Mouse (Mus musculus): ENCODE data around the gene Mkrn2os. TPM values are rescaled to one million over a fixed set of nuclear protein-coding genes. Genes with fewer than 3 reads are reported as not detected.
"Not testable (repeated sequence)": the region's sequence is repeated elsewhere in the genome, so short reads cannot be mapped to it uniquely, and the experiment has no call there.

Mkrn2os gene
- total RNA-seq (2014; fragmentation: Nextera tagmentation) (not detected in 2 replicates), total RNA-seq (2017) (not detected in 2 replicates)

DNA sequence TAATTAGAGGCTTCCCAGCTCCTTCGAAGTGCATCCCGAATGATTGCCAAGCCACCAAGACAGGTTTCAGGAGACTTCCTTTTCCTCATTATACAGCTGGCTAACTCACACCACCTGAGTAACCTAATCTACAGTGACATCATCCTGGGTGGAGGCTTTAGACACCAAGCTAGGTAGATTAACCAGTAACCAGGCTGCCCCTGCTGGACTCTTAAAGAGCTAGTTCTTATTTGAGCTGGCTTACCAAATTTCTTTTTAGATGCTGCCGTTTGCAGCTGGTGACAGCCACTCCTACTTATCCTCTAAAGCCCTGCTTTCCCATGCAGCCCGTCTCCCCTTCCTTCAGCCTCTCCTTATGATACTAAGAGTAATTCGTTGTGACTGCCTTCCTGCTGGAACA is at the start of gene Mkrn2os:
Gene Mkrn2os (minus strand): TSS at position 119 of the 400 bp plus-strand sequence.
- ATAC-seq (replicated peaks; ENCODE audit: poor library complexity, severe bottlenecking) = no peak

DNA sequence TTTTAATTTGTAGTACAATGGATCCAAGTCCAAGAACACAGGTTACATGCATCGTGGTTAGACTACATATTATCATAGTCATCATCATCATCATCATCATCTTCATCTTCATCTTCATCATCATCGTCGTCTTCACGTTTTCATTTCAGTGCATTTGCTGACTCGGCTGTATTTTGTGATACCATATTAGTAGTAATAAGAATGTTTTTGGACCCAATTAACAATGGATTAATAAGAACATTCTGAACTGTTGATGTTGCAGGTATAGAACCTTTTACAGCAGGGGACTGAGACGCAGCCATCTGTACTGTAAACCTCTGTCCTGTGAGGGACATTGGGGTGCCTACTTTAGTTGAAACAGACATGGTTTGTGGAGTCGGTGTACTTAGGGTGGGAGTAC is 45.8 kb upstream of the Mkrn2os start:
- not testable (repeated sequence) for ATAC-seq (replicated peaks; ENCODE audit: poor library complexity, severe bottlenecking)

DNA sequence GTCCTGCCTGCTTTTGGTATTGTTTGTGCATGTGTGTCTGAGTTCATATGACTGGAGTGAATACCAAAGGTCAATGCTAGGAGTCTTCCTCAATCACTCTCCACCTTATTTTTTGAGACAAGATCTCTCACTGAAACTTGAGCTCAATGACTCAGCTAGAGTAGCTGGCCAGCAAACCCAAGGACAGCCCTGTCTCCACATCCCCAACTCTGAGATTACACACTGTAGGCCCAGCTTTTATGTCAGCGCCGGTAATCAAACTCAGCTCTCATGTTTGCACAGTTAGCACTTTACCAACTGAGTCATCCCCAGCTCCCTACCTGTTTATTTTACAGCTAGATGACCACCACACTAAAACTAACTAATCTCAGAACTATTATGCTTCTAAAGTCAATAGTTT is 41.6 kb upstream of the Mkrn2os start:
- ATAC-seq (replicated peaks; ENCODE audit: poor library complexity, severe bottlenecking) = no peak

DNA sequence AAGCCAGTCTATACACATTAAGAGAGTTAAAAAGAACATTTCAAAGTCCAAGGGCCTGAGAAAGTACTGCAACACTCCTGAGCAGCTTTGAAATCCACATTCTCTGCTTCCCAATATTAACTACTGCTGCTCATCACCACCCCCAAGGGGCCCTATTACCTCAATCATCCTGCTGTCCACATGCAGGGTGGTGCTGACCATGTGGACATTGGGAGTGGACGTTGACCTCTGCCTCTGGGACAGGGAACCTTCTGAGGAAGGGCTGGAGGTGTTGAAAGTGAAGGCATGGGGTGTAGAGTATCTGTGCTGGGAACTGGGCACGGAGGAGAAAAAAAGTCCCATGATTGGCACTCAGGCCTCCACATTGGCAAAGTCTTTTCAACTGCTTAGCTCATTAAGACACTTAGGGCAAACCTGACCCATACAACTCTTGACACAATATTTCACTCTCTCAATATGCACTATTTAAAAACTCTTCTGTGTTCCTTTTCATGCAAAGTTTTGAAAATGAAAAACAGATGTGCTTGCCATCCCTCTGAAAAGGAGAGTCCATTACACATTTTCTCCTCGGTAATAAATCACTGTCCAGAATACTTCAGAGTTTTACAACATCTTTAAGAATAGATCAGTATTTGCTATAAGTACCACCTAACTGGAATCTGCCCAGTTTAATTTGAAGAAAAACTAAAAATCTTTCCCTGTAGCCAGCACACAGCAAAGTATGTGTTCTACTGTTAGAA is 38.9 kb upstream of the Mkrn2os start:
- no peak for ATAC-seq (replicated peaks; ENCODE audit: poor library complexity, severe bottlenecking)

DNA sequence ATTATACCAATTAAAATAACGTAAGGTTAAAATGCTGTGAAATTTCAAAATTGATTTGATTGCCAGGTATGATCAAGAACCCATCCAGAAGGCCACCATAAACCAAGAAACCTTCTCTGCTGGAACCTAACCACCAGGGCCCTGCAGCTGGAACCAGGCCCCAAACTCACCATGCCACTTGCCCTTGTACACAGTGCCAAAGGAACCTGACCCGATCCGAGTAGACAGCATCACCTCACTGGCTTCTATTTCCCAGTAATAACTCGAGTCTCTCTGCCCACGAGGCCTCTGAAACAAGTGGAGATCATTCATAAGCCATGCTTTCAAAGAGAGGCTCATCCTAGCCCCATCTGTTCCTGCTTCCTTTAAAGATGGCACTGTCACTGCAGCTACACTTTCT is 33.7 kb upstream of the Mkrn2os start:
- ATAC-seq (replicated peaks; ENCODE audit: poor library complexity, severe bottlenecking) = no peak

DNA sequence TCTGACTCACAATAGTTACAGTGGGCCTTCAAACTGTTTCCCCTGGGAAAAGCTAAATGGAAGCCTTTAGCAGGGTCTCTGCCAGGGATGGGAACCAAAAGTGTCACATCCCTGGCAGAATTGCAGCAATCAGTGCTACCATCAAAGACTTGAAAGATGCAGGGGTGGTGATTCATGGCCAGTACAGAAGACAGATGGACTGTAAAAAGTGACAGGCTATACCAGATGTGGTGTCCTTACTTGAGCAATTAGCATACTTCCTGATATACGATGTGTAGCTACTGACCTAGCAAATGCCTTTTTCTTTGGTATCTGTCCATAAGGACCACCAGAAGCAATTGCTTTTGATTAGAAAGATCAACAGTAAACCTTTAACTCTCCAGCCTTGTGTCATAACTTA is 28.6 kb upstream of the Mkrn2os start:
- no peak for ATAC-seq (replicated peaks; ENCODE audit: poor library complexity, severe bottlenecking)

DNA sequence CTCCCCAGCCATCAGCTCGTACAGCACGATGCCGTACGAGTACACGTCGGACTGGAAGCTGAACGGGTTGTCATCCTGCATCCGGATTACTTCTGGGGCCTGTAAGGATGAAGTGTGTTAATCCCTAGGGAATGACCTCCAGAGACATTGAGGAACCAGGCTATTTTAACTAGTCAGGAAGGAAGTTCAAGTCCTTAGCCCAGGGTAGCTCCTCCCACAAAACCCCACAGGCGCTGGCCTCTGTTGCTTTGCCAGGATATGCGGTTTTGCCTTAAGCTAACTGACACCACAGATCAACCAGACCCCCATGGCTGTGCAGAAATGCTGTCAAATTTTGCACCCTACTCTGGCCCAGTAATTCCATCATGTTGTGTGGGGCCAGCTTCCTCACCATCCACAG is 27.4 kb upstream of the Mkrn2os start:
- peak; percentile 83 for ATAC-seq (replicated peaks; ENCODE audit: poor library complexity, severe bottlenecking)

DNA sequence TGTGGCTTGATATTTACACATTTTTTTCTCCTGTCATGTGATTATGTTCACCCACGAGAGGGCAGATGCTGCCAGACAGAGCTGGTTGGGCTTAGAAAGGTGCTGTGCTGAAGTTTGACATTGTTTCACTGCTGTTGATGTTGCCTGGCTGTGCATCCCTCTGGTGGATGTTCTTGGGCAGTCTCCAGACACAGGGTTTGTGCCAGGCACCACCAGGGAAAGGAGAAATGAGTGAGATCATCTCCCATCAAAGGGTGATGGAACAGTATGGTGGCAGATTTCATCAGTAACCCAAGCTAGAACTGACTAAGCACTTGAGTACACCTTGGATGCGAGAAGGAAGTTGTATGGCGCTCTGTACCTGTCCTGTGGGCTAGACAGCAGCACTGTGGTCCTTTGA is 23.6 kb upstream of the Mkrn2os start:
- ATAC-seq (replicated peaks; ENCODE audit: poor library complexity, severe bottlenecking) = no peak

DNA sequence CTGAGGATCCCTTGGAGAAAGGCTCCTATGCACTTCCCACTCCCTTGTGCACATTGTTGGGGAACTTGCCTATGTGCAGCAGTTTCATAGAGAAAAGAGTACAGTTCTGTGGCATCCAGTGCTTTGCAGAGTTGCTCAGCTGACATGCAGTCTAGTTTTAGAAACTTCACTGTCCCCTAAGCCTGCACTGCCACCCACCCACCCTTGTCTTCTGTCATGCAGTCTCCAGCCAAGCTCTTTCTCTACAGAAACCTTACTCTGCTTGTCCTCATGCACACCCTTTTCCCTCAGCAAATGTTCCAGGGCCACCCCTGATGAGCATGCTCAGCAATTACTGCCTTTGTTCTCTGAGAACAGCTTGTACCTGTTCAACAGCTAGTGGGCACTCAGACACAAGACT is 21.4 kb upstream of the Mkrn2os start:
- ATAC-seq (replicated peaks; ENCODE audit: poor library complexity, severe bottlenecking) = no peak

DNA sequence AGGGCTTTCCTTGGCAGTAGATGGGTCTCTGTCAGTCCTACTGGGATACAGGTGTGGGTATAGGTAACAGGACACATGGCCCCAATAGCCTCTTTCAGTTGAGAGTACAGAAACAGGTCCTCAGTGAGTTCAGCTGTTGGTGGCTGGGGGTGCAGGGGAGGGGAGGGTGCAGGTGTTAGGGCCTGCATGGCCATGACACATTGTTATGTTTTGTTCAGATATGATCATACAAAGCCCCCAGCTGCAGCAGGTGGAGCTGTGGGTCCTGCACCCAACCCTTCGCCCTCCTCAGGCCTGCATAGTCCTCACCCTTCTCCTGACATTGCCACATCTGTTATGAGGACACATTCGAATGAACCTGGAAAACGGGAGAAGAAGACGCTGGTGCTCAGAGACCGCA is 17.9 kb upstream of the Mkrn2os start:
- no peak for ATAC-seq (replicated peaks; ENCODE audit: poor library complexity, severe bottlenecking)

DNA sequence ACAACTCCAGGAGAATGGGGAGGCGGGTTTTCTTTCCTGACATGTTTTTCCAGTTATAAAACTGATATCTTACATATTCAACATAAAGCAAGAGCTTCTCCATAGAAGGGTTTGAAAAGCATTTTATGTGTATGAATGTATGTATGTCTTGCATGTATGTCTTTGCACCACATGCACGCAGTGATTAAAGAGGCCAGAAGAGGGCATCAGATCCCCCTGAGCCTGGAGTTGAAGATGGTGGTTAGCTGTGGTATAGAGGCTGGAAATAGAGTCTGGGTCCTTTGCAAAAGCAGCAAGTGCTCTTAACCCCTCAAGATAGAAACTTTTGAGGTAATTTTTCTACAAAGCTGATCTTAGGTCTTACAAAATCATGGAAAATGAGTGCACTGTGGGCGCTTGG is 16.7 kb upstream of the Mkrn2os start:
- ATAC-seq (replicated peaks; ENCODE audit: poor library complexity, severe bottlenecking) = peak; percentile 74

DNA sequence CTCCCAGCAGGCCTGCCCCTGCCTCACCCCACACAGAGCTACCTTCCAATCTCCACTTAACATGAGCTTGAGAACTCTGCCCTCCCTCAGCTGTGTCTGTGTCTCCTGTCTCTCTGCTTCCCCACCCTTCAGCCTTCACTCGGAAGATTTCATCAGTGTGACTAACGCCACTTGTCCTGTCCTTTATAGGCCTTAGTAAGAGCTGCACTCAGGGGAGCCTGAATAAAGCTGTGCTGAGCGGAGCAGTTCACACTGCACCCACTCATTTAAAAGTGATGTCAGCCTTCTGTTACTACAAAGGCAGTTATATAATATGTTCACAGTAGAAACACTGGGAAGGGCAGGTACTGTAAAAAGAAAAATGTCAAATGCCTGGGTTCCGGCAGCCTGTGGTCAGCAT is 15.1 kb upstream of the Mkrn2os start:
- no peak for ATAC-seq (replicated peaks; ENCODE audit: poor library complexity, severe bottlenecking)

DNA sequence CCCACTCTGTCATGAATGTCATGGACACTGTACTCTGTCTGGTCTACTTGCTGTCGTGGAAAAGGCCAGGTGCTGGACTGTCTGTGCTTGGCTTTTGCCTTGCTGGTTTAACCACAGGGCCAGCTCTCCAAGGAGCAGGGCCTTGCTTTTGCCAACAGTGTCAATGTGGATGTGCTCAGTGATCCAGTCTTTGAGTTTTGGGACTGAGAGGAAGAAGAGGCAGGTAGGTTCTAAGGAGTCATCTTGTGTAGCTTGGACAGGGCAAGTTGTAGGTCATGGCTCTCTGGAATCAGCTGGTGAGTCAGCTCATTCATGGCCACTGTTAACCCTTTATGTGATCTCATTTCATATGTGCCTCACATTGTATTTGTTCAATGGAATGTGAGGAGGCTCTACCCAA is 14.1 kb upstream of the Mkrn2os start:
- no peak for ATAC-seq (replicated peaks; ENCODE audit: poor library complexity, severe bottlenecking)

DNA sequence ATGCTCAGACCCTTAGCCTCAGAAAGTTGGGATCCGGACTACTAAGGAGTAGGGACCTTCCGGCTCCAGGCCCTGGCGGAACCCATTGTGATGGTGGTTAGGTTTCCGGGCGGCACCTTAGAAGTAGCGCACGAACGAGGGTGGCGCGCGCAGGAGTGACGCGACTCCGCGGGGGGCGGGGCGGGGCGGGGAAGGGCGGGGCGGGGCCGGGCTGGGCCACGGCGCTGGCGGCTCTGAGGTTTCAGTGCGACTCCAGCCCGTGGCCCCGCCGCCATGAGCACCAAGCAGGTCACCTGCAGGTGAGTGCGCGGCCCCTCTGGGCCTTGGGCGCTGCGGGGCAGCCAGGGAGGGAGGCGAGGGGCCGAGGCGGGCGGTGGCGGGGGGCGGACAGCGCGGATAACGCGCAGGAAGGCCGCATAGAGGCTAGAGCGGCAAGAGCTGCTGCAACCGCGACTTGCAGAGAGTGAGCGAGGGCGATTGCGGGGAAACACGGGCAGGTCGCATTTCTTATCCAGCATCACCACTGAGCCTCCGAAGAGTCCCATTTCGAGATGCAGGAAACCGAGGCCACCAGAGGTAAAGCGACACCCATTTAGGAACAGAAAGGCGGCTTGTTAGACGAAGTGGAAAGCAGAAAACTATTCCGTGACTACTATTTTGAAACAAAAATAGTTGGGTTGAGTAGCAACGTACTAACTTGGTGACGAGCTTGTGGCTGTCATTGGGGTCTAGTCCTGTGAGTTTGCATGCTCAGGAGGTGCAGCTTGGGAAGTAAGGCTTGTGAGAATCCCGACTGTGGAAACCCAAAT is 9.5 kb upstream of the Mkrn2os start, which contains the start of gene Mkrn2:
Gene Mkrn2 (plus strand): TSS at position 188 of the 809 bp plus-strand sequence.
- ATAC-seq (replicated peaks; ENCODE audit: poor library complexity, severe bottlenecking) = peak; percentile 97

DNA sequence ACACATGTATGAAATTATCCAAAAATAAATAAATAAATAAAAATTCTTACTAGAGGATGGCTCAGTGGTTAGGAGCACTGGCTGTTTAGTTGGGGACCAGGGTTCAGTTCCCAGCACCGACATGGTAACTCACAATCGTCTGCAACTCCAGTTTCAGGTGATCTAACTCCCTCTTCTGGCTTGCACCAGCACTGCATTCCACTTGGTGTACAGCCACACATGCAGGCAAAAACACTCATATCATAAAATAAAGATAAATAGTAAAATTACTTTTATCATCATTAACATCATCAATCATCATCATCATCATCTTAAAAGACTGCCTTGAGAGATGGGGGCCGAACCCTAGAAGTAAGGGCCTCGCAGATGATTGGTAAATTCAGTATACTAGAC is 8.9 kb upstream of the Mkrn2os start:
- ATAC-seq (replicated peaks; ENCODE audit: poor library complexity, severe bottlenecking) = no peak

DNA sequence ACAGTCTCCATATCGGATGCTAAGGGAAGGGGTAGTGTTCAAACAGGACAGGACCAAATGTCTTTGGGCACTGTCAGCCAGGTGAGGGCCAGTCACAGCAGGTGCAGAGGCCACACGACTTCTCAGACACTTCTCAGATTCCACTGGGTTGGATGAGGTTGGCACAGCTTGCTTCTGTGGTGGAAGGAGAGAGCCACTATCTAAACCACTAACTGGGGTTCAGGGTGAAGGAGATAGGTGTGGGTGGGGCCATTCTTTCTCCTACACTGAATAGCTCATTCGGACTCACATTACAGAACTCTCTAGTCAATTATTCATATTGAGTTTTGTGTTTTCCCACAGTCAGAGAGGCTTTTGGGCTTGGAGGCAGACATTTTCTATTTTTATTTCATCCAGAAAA is 3.3 kb upstream of the Mkrn2os start:
- no peak for ATAC-seq (replicated peaks; ENCODE audit: poor library complexity, severe bottlenecking)

DNA sequence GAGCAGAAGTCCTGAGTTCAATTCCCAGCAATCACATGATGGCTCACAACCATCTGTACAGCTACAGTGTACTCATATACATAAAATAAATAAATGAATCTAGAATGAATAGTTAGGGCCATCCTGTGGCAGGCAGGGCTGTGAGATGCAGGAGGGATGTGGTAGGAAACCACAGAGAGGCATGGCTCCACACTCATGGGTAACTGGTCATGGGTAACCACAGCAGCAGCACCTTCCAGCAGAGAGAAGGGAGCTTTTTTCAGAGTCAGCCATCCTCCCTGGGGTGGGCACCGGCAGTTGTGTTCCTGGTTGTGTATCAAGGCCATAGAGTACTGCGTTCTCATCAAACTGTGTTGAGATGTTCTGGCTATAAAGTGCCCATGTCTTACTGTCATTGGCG is 2.1 kb upstream of the Mkrn2os start:
- ATAC-seq (replicated peaks; ENCODE audit: poor library complexity, severe bottlenecking) = peak; percentile 84

DNA sequence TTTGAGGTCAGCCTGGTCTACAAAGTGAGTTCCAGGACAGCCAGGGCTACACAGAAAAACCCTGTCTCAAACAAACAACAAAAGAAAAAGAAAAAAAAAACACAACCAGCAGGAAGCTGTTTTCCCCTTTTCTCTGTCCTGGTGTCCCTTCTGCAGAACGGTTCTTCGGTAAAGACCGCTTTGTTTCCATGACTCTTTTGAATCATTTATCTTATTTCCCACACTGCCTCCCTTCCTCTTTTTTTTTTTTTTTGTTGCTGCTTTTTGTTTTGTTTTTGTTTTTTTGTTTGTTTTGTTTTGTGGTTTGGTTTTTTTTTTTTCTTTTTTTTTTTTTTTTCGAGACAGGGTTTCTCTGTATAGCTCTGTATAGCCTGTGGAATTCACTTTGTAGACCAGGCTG is 876 bp upstream of the Mkrn2os start:
- no peak for ATAC-seq (replicated peaks; ENCODE audit: poor library complexity, severe bottlenecking)

DNA sequence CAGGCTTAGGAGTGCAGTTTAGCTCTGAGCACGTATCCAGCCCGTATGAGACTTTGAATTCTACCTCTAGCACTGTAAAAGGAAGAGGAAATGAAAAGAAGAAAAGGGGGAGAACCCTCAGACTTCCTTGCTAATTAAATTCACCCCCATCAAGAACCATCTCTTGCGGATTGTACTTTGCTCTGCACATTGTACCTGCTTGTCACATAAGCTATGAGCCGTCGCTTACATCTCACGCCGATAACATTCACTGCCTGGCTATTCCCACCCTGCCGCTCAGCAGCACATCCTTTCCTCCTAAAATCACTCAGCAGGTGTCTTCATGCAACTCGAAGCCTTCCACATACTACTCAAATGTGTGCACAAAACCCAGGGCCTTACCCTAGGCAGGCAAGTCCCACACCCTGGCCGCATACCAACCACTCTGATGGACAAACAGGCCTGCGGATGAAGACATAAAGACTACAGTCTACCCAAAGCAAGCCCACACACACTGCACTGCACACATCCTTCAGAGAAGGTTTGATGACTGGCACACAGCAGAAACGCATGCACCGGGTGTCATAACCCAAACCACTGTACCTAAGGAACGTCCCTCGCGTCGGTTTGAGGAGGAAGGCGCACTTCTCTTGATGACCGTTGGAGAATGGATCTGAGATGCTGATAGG is 550 bp downstream of the Mkrn2os start:
- no peak for ATAC-seq (replicated peaks; ENCODE audit: poor library complexity, severe bottlenecking)

DNA sequence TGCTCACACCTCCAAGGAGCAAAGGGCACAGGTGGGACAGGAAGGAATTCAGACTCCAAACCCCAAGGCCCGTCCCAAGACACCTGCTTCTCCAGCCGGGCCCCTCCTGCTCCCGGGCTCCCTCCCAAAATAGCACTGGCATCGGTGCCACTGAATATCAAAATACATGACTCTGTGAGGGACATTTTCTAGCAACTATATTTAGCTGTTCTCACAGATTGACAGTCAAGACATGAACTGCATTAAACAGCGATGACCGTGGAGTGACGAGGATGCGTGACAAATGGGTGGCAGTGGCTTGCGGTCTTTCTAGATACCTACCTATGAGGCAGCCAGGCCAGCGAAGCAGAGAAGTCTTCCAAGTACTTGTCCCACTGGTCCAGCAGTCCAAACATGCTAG is 6.1 kb downstream of the Mkrn2os start:
- no peak for ATAC-seq (replicated peaks; ENCODE audit: poor library complexity, severe bottlenecking)

DNA sequence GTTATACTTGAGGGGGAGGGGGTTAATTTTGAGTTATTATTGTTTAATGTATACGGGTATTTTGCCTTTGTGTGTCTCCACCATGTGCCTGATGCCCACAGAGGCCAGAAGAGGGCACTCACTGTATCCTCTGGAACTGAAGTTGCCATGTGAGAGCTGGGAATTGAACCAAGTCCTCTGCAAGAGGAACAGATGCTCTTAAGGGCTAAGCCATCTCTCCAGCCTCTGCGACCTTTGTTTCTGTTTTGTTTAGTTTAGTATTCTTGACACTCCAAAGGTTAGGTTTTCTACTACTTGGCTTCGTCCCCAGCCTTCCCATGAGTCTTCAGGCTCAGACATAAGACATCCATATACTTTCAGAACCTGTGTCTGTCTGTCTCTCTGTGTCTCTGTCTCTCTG is 8.2 kb downstream of the Mkrn2os start:
- no peak for ATAC-seq (replicated peaks; ENCODE audit: poor library complexity, severe bottlenecking)

All from granulocyte monocyte progenitor cell, adult 5-6 weeks (primary cell).